Mouse (Mus musculus): ENCODE data around the gene Bcar3.

DNA sequence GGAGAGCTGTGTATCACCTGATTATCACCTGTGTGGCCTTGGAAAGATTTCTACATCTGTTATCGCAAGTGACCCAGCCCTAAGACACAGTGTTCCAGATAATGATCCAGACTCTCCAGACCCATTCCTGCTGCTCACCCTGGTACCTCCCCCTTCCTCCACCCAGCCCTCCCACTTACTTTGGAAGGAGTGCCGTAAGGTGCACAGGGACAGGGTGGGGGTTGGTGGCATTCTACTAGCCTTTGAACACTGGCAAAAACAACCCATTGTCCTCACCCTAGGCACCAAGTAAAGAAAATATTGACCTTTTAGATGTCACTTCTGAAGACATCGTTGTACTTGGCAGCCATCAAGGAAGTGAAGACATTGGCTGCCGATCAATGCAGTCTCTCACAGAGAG lies 180.9 kb downstream of the Bcar3 start:
- TF ChIP-seq EP300 (IDR thresholded peaks at IDR 0.05; ENCODE audit: insufficient read depth, low read depth, low read length) (no peak), POLR2A (IDR thresholded peaks at IDR 0.05; ENCODE audit: insufficient read depth, low read length) (no peak)
